Mouse (Mus musculus): ENCODE measurements around the gene Pld4.

Gene Pld4

DNA sequence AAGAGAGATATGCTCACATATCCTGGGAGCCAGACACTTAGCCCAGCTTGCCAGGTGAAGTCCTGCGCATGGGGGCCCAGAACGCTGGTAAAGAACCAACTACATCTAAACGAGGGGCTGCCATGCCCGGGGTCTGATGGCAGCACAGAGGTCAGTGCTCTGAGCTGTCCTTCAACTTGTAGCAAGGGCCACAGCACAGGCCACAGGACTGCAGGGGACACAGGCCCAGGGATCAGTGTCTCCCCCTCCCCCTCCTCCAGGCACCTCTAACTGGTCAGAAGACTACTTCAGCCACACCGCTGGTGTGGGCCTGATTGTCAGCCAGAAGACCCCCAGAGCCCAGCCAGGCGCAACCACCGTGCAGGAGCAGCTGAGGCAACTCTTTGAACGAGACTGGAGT lies 7.7 kb downstream of the Pld4 start:
- no peak for DNase-seq

DNA sequence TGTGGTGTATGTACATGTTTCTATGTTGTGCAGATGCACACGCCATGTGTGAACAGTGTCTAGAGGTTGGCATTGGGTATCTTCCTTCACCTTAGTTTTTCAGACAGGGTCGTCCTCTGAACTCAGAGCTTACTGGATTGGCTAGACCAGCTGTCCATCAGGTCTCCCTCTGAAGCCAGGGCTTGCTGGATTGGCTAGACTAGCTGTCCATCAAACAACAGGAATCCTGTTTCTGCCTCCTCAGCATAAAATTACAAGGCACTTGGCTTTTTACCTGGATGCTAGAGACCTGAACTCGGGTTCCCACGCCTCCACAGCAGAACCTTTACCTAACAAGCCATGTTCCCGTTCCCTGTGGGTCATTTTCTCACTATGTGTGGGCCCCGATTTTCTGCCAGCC lies 8.6 kb downstream of the Pld4 start:
- peak; percentile 76 for DNase-seq

DNA sequence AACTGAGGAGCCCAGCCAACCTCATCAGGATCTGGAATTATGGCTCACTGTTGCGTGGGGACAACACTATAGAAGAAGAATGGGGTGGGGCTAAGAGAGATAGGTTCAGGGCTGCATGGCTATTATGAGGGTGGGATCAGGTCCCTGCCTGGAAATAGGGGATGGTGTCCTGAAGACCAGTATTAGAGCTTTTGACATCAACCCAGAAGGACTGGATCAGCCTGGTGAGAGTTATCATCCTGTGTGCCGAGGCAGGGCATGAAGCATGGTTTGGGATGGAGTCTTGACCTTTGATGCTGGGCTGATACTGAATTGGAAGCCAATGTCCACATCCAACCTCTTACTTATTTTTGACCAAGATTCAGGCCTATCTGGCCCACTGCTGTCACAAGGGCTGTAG lies 9.3 kb downstream of the Pld4 start:
- no peak for DNase-seq

- no peak for DNase-seq
These were observed 9.9 kb downstream of the Pld4 start for GRCm38 (mm10) chr12:112770396-112770795.

DNA sequence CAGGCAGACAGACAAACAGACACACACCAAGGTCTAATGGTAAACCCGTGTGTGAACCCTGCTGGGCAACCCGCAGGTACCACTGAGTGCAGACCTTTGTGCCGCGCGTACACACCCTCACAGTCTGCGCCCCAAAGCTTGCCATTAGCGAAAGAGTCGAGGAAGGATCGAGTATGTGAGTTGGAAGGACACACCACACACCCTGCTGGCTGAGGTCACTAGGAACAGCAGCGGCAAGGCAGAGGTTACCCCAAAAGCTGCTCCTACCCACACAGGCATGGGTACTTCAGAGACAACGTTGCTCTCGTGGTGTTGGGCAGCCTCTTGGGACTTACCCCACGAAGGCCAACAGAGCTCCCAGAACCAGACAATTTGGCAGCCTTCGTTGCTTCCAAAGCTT lies 11.9 kb downstream of the Pld4 start:
- no peak for DNase-seq

- DNase-seq, result no peak
These were observed 12.9 kb downstream of the Pld4 start for GRCm38 (mm10) chr12:112773366-112773765.

DNA sequence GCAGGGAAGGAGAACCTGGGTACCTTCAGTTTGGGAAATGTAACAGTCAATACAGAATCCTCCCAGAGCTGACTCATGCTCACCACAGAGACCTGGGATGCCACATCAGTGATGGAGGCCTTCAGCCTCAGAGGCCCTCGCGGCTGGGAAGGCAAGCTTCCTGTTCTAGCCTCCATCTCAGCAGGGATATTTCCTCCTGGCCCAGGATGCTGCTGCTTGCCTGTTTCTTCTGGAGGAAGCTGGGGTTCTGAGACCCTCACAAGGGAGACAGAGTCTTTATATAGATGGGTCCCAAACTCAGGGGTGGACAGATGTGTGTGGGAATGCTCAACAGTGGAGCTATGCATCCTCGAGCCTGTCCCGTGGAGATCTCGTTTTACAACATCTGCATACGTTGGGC lies 13.6 kb downstream of the Pld4 start:
- no peak for DNase-seq

- DNase-seq, result no peak
These were observed 14.0 kb downstream of the Pld4 start for GRCm38 (mm10) chr12:112774481-112774880.

DNA sequence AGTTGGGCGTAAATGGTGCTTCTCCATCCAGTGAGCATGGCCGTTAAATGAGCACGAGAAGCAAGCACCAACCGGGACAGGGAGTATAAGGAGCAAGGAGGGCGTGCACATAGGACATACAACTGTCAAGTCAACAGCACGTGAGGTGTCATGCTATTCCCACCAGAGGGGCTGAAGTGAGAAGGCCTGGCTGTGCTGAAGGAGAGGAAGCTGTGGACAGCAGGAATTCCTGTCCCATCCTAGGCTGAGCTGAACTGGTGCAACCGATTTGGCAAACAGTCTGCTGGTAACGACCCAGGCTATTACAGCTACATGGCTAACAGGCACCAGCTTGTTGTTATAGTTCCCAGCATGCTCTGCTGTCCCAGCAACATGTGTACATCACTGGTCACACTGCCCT lies 30.6 kb downstream of the Pld4 start:
- no peak for DNase-seq

DNA sequence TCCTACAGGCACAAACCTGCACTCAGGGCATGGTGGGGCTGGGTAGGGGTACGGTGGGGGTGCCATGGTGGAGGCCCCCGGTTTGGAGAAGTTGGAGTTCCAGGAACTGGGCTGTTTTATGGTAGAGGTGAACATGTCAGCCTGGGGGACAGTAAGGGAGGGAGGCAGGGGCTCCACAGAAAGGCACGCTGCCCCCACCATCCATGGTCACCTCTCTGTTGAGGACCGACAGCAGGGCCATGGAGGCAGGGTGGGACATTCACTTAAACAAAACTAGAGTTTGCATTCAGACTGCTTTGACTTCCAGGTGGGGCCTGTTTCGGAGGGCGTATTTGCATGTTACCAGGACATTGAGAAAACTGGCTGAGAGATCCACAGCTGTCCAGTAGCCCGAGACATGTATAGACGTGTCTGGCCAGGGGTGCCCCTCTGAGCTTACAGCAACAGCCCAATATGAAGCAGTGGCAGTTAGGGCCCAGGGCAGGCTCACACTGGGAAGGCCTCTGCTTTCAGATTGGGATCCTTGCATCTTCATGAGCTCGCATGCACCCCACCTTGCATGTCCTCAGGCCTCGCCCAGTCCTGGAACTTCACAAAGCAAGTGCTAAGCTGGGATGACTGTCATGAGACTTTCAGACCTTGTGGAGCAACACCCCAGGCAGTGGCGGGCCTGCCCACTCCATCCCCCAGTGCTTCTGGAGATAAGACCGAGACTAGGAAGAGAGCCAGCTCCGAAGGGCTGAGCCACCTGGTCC lies 33.3 kb downstream of the Pld4 start:
- no peak for DNase-seq

GRCm38 (mm10) chr12:112794356-112794816 lies 33.9 kb downstream of the Pld4 start:
- no peak for DNase-seq

DNA sequence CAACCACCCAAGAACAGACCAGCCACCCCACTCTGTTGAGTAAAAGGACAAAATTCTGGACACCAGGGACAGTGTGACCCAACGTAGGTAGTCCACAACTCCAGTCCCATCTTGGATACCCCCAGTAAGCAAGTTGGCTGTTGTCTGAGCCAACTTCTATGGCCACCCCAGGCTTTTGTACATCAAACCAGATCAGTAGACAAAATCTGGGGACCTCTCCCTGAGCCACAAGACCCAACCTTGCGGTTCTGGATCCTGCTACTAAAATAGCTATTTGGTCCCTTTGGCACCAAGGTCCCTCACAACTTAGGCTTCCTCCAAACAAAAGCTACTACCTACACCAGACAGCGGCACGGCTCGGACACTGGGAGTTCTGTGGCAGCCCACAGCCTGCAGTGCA lies 34.5 kb downstream of the Pld4 start:
- DNase-seq, result no peak

DNA sequence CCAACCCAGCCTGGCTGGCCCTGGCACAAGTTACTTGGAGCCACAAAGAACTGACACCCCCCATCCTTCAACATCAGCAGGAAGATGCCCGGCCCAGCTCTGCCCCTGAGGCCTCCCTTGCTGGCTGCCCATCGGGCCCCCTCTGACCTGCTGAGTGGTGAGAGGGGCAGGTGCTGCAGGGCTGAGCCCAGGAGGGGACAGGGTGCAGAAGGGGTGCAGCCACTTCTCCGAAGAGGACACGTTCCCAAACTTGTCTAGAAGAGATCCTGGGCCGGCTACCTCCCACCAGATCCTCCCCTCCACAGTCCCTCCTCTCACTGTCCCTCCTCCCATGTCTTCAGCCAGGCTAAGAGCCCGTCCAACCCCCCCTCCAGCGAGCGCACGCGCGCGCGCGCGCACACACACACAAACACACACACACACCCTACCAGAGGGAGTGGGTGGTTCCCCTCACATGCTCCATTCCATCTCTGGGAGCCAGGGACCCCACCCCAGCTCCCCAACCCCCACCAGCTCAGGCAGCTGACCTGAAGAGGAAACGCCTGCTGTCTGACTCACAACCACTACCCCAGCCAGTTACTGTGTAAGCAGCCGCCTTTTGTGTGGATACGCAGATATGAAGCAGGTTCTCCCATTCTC lies 35.1 kb downstream of the Pld4 start:
- DNase-seq, result no peak

GRCm38 (mm10) chr12:112796551-112797510 lies 36.4 kb downstream of the Pld4 start:
- no peak for DNase-seq

GRCm38 (mm10) chr12:112797672-112798331 lies 37.3 kb downstream of the Pld4 start:
- no peak for DNase-seq

- DNase-seq, result no peak
These were observed 37.9 kb downstream of the Pld4 start for GRCm38 (mm10) chr12:112798332-112798681.

- no peak for DNase-seq
These were observed 38.3 kb downstream of the Pld4 start for GRCm38 (mm10) chr12:112798716-112799115.

- no peak for DNase-seq
These were observed 38.9 kb downstream of the Pld4 start for GRCm38 (mm10) chr12:112799237-112799970.

DNA sequence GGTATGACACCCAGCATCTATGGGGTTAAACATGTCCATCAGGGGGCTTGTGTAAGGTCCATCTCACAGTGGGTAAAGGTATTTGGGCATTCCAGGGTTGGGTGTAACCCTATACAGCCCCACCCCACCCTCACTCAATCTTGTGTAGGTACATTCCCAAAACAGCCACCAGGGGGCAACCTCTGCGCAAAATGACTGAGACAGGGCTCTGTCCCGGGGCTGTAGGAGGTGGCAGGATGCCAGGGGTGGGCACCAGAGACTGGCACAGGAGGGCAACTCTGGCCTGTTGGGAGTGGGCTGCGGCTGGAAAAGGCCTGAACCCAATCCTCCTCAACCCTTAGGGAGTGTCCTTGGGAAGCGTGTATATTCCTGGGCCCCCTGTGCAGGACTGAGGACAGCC lies 40.0 kb downstream of the Pld4 start:
- DNase-seq, result peak; percentile 88

DNA sequence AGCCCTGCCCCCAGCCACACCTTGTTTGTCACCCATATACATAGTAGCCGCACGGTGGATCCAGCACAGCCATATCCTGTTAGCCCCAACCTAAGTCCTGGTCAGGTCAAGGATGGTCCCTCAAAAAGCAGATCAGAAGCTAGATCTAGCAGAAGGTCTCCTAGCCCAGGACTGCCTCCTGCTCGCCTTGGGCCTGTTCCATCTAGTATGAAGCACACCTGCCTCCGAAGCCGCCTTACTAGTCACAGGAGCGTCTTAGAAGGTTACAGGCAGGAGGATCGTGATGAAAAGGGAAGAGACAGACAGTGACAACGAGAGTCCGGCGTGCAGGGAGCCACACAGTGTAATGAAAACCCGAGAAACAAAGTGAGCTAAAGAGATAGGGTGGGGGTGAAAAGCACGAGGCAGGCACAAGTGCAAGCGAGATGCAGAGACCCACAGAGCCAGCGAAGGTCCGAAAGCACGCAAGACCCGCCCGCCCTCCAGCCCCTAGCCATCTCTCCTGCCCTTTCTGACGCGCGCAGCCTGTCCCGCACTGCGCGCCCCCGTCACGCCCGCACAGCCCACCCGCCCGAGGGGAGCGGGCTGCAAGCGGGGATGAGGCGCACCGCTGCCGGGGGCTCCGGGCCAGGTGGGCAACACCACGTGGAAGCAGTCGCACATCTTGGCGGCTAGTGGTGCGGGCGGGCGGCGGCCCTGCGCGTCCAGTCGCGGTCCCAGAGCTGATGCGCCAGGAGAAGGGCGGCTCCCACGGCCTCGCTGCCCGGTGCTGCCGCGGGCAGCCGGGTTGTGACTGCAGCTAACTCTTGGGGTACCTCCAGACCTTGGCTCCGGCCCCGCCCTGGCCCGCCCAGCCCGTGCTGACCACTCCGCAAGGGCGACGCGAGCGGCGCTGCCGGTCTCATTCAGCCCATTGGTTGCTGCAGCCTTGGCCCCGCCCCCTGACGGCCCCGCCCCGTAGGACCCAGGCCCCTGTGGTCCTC lies 41.7 kb downstream of the Pld4 start, which contains the start of gene Ahnak2:
Ahnak2 (minus strand) TSS at position 794 of the 983 bp plus-strand sequence.
- peak; percentile 84 for DNase-seq

- DNase-seq, result no peak
These were observed 42.5 kb downstream of the Pld4 start for GRCm38 (mm10) chr12:112802917-112803316.

All from retina, postnatal 1 day (tissue).